Comparison of ENCODE assay signal across 8 mouse cellular contexts in genomic region chr7:65370381-65370786, GRCm38 (mm10).
DNase-seq lines count a peak whose midpoint lies in the region; ATAC-seq lines count a peak whose summit lies in the region.

No protein-coding gene starts in this region.

- peak overlapping the region; percentile 72 for H3K4me2 ChIP-seq in heart, embryonic 11.5 days
- peak overlapping the region; percentile 68 for H3K4me2 ChIP-seq in embryonic facial prominence, embryonic 12.5 days (replicated peaks)
- H3K4me2 ChIP-seq in neural tube, embryonic 11.5 days (ENCODE audit: low read depth), result peak overlapping the region; percentile 62

- peak overlapping the region; percentile 90 for H3K9ac ChIP-seq in heart, embryonic 11.5 days (ENCODE audit: low read depth, low read length)
- peak overlapping the region; percentile 76 for H3K9ac ChIP-seq in embryonic facial prominence, embryonic 12.5 days
- H3K9ac ChIP-seq in neural tube, embryonic 11.5 days (ENCODE audit: low read length), result peak overlapping the region; percentile 83

- peaks cover 31% of the 10 kb centered on the region for H3K4me1 ChIP-seq in heart, embryonic 11.5 days (ENCODE audit: control insufficient read depth, insufficient read depth, low read length)
- peaks cover 17% of the 10 kb centered on the region for H3K4me1 ChIP-seq in embryonic facial prominence, embryonic 12.5 days
- peaks cover 9% of the 10 kb centered on the region for H3K4me1 ChIP-seq in neural tube, embryonic 11.5 days (ENCODE audit: control insufficient read depth, insufficient read depth, low read length)

- peak; percentile 43 for ATAC-seq in heart, embryonic 11.5 days (replicated peaks; ENCODE audit: insufficient number of reproducible peaks, low FRiP score, low TSS enrichment)
- peak; percentile 37; the same call in 1 of the 2 replicates for ATAC-seq in embryonic facial prominence, embryonic 12.5 days (ENCODE audit: insufficient number of reproducible peaks, insufficient read depth, low FRiP score, low TSS enrichment)
- ATAC-seq in neural tube, embryonic 11.5 days (ENCODE audit: insufficient read depth, low FRiP score, low TSS enrichment), result peak; percentile 51
- no peak for ATAC-seq in inflammation-experienced regulatory T-cells, adult 6 months

- no peak for DNase-seq in heart, adult 9 months (ENCODE audit: low spot score in 2 of 2)
- DNase-seq in MN1 (ENCODE audit: low spot score) (peak; percentile 34), liver (peak; percentile 28)
- peak; percentile 55 for DNase-seq in heart, postnatal 4 days
- no peak for DNase-seq in neural tube, embryonic 11.5 days (ENCODE audit: low spot score)

- no peaks in the 10 kb centered on the region for H3K36me3 ChIP-seq in heart, embryonic 11.5 days (ENCODE audit: control insufficient read depth, insufficient read depth, low read length)
- no peaks in the 10 kb centered on the region for H3K36me3 ChIP-seq in embryonic facial prominence, embryonic 12.5 days
- no peaks in the 10 kb centered on the region for H3K36me3 ChIP-seq in neural tube, embryonic 11.5 days (ENCODE audit: control insufficient read depth, insufficient read depth, low read length)

- H3K27me3 ChIP-seq in heart, embryonic 11.5 days (ENCODE audit: control insufficient read depth, insufficient read depth, low read length), result no peaks in the 10 kb centered on the region
- no peaks in the 10 kb centered on the region for H3K27me3 ChIP-seq in embryonic facial prominence, embryonic 12.5 days
- no peaks in the 10 kb centered on the region for H3K27me3 ChIP-seq in neural tube, embryonic 11.5 days (ENCODE audit: control insufficient read depth, insufficient read depth, low read length)

- peak overlapping the region; percentile 75 for H3K4me3 ChIP-seq in heart, embryonic 11.5 days (ENCODE audit: low read depth, low read length)
- H3K4me3 ChIP-seq in embryonic facial prominence, embryonic 12.5 days, result peak overlapping the region; percentile 85
- H3K4me3 ChIP-seq in neural tube, embryonic 11.5 days (ENCODE audit: low read depth, low read length), result peak overlapping the region; percentile 91

- under 1% methylated on average over 31 of the region's 46 CpGs for WGBS in heart, embryonic 11.5 days (ENCODE audit: insufficient replicate concordance)
- WGBS in embryonic facial prominence, embryonic 12.5 days, result under 1% methylated on average over 40 of the region's 46 CpGs
- 1% methylated on average over 25 of the region's 46 CpGs for WGBS in neural tube, embryonic 11.5 days

- peak overlapping the region; percentile 95 for H3K27ac ChIP-seq in heart, embryonic 11.5 days (ENCODE audit: low read depth, low read length)
- peak overlapping the region; percentile 81 for H3K27ac ChIP-seq in embryonic facial prominence, embryonic 12.5 days
- peak overlapping the region; percentile 86 for H3K27ac ChIP-seq in neural tube, embryonic 11.5 days (ENCODE audit: low read depth, low read length)

- H3K9me3 ChIP-seq in heart, embryonic 11.5 days (replicated peaks; ENCODE audit: control insufficient read depth, low read length), result no peaks in the 10 kb centered on the region
- no peaks in the 10 kb centered on the region for H3K9me3 ChIP-seq in embryonic facial prominence, embryonic 12.5 days
- no peaks in the 10 kb centered on the region for H3K9me3 ChIP-seq in neural tube, embryonic 11.5 days (ENCODE audit: control insufficient read depth, low read length)

Comparison
In these comparisons a context has a peak if more than half of its experiments do, and no peak if none do; other contexts are left out.
1. DNase-seq: peak in MN1 (single experiment), heart, postnatal 4 days (single experiment) and liver (single experiment); none in heart, adult 9 months (0 of 2) and neural tube, embryonic 11.5 days (single experiment).
2. Peak in every context shown above with its lines, with median percentiles within 50 percentile points of each other: H3K27ac ChIP-seq, H3K4me2 ChIP-seq, H3K4me3 ChIP-seq and H3K9ac ChIP-seq.